Mouse (Mus musculus) liver, embryonic 13.5 days (tissue): ENCODE measurements at regions not wholly inside any gene's neighbourhood (a gene's known extent, or its start where the extent isn't known, plus 50 kb on each side); places are given as distances from the start of the nearest gene placed in this dataset.

Experiments
- ATAC-seq: fragments of 200-750 bp; cut with Nextera tagmentation; 2 replicates; pipeline ENCODE4 v1.8.0; 2017; ENCODE audit warnings: low read depth, mild to moderate bottlenecking, moderate number of reproducible peaks, moderate library complexity
- DNase-seq: peaks from one replicate; pipeline ENCODE4 v3.0.0; 2022
- H3K27ac ChIP-seq: fragments of 300-500 bp; sonication (generic); 2 replicates; pipeline ENCODE4 v1.5.1; 2015; ENCODE audit warnings: moderate library complexity, mild to moderate bottlenecking, inconsistent platforms
- H3K27me3 ChIP-seq: fragments of 300-500 bp; sonication (generic); 2 replicates; pipeline ENCODE4 v1.6.1; 2015; ENCODE audit warnings: mild to moderate bottlenecking, inconsistent platforms
- H3K36me3 ChIP-seq: fragments of 300-500 bp; sonication (generic); 2 replicates; pipeline ENCODE4 v1.6.1; 2015; ENCODE audit warnings: mild to moderate bottlenecking, inconsistent platforms
- H3K4me1 ChIP-seq: fragments of 300-500 bp; sonication (generic); replicated peaks from 2 replicates; pipeline ENCODE4 v1.6.1; 2015; ENCODE audit warnings: inconsistent platforms
- H3K4me2 ChIP-seq: fragments of 300-500 bp; sonication (generic); 2 replicates; pipeline ENCODE4 v1.6.1; 2015; ENCODE audit warnings: inconsistent platforms, mild to moderate bottlenecking, moderate library complexity
- H3K4me3 ChIP-seq: fragments of 300-500 bp; sonication (generic); replicated peaks from 2 replicates; pipeline ENCODE4 v1.5.1; 2015; ENCODE audit warnings: mild to moderate bottlenecking, inconsistent platforms
- H3K9ac ChIP-seq: fragments of 300-500 bp; sonication (generic); 2 replicates; pipeline ENCODE4 v1.6.1; 2015; ENCODE audit warnings: mild to moderate bottlenecking, inconsistent platforms
- H3K9me3 ChIP-seq: fragments of 300-500 bp; sonication (generic); replicated peaks from 2 replicates; pipeline ENCODE4 v1.6.1; 2016; ENCODE audit warnings: inconsistent platforms
- WGBS: fragments of 180-500 bp; shearing (Covaris S2); methylation state at CpG from one replicate; pipeline ENCODE4 v1.1.7; 2015; ENCODE audit not compliant: insufficient replicate concordance; 5-methylcytosine and 5-hydroxymethylcytosine counted together

- 65% methylated on average over 5 of the region's 5 CpGs for WGBS
- DNase-seq: no peak
These were observed 97.4 kb upstream of the Zfp648 start for GRCm38 (mm10) chr1:154103597-154103923.

DNA sequence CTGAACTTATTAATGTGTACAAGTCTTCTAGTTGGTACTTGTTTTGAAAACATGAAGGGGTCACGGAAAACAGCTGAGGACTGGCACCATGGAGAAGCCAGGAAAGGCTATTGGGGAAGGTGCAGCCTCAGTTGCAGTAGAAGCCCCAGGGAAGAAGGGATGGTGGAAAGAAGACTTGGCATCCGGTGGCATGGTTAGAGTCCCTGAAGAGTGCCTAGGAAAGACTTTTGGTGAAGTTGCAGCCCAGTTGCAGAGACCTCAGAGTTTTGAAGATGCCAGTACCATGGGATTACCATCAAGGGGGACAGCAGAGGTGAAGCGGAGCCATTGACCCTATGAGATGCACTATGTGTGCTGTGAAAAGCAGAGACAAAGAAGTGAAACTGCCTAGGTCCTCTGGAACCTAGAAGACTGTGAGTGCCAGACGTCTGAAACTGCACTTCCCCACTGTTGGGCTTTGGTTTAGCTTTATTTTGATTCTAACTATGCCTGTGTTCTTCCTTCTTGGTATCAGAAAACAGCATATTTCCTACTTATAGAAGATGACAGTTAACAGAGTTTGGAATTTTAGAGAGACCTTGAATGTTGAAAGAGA lies 96.9 kb upstream of the Zfp648 start:
- WGBS: 51% methylated on average over 4 of the region's 4 CpGs

More at GRCm38 (mm10) chr1:154103597-154103923, 97.4 kb upstream of the Zfp648 start:
- Histone ChIP-seq H3K9me3 (no peaks in the 10 kb centered on the region), H3K9ac (no peak overlapping the region), H3K4me3 (no peak overlapping the region), H3K4me1 (no peaks in the 10 kb centered on the region), H3K36me3 (no peaks in the 10 kb centered on the region), H3K27ac (no peak overlapping the region), H3K27me3 (no peaks in the 10 kb centered on the region), H3K4me2 (no peak overlapping the region)
- ATAC-seq: no peak

DNA sequence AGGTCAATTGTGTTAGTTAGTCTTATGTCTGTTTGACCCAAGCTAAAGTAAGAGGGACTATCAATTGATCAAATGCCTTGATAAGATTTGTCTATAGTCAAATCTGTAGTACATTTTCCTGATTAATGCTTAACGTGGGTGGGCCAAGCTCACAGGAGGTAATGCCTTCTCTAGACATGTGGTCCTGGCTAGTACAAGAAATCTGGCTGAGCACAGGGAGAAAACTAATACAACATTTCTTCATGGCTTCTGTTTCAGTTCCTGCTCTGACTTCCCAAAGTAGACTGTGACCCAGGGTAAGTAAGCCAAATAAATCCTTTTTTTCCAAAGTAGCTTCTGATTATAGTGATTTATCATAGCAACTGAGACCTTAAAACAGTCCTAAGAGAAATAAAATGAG lies 96.2 kb upstream of the Zfp648 start:
- Histone ChIP-seq H3K4me3 (no peak overlapping the region), H3K4me1 (no peaks in the 10 kb centered on the region), H3K9me3 (no peaks in the 10 kb centered on the region), H3K27ac (no peak overlapping the region), H3K36me3 (no peaks in the 10 kb centered on the region), H3K27me3 (no peaks in the 10 kb centered on the region), H3K9ac (no peak overlapping the region), H3K4me2 (no peak overlapping the region)
- ATAC-seq (no peak), DNase-seq (no peak)
- 37% methylated on average over 1 of the region's 1 CpGs for WGBS

More for the DNA sequence above, 96.9 kb upstream of the Zfp648 start:
- Histone ChIP-seq H3K27ac (no peak overlapping the region), H3K36me3 (no peaks in the 10 kb centered on the region), H3K4me2 (no peak overlapping the region), H3K4me3 (no peak overlapping the region), H3K27me3 (no peaks in the 10 kb centered on the region), H3K9ac (no peak overlapping the region), H3K4me1 (no peaks in the 10 kb centered on the region), H3K9me3 (no peaks in the 10 kb centered on the region)
- ATAC-seq (no peak), DNase-seq (no peak)

- Histone ChIP-seq H3K27me3 (no peaks in the 10 kb centered on the region), H3K4me2 (no peak overlapping the region), H3K9ac (no peak overlapping the region), H3K9me3 (no peaks in the 10 kb centered on the region), H3K4me1 (peaks cover 8% of the 10 kb centered on the region; the same call in 1 of the 2 replicates), H3K36me3 (no peaks in the 10 kb centered on the region), H3K27ac (no peak overlapping the region), H3K4me3 (no peak overlapping the region)
- DNase-seq: no peak
- 47% methylated on average over 3 of the region's 3 CpGs for WGBS
- no peak for ATAC-seq
These were observed 88.5 kb upstream of the Zfp648 start for GRCm38 (mm10) chr1:154112500-154112899.

DNA sequence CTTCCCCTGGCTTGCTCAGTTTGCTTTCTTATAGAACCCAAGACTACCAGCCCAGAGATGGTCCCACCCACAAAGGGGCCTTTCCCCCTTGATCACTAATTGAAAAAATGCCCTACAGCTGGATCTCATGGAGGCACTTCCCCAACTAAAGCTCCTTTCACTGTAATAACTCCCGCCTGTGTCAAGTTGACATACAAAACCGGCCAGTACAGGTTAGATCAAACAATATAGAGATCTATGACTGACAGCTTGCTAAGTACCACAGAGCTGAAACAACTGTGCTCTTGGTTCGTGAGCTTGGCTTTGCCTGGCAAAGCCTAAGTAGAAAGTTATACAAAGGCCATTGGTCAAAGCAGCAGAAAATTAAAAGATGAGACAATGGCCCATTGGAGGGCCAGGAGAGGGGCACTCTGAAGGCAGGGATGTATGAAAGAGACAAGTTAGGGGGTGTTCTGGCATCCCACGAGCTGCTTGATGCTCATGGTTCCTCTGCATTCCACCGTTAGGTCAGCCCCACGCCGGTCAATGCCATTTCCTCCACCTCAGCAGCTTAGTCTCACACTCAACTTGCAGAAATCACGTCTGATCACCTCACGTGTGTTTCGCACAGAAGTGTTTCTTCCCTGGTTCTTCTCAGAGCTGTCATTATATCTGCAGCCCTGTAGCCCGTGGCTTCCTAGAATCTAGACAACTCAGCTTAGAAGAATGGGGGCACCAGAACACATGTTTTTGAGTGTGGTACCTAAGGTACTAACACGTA lies 87.5 kb upstream of the Zfp648 start:
- peaks cover 17% of the 10 kb centered on the region for H3K4me1 ChIP-seq
- no peak for DNase-seq
- H3K36me3 ChIP-seq: no peaks in the 10 kb centered on the region
- H3K9ac ChIP-seq: no peak overlapping the region
- no peaks in the 10 kb centered on the region for H3K27me3 ChIP-seq
- H3K4me3 ChIP-seq: no peak overlapping the region
- H3K9me3 ChIP-seq: no peaks in the 10 kb centered on the region
- ATAC-seq: no peak
- no peak overlapping the region for H3K27ac ChIP-seq
- 63% methylated on average over 12 of the region's 12 CpGs for whole genome bisulfite sequencing
- no peak overlapping the region for H3K4me2 ChIP-seq

DNA sequence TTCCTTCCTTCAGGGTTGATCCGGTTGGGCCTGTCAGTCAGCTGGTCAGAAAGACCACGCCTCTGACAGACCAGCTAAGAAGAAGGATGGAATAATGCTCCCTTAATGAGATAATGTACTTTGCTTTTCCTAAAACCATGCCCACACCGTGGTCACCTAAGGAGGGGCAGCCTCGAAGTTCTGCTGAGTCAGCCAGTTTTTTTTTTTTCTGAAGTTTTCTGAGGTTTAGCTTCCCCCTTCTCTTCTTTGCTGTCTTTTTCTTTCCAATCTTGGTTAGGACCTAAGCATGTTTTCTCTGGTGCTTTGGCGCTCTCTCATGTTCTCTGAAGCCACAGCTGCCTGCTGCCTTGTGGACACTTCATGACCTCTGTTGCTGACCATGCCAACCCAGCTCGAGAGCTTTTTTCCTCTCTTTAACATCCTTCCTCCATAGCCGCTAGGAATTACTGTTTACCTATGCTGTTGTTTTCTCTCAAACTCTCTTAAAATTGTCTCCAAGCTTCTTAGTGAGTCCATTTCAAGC lies 84.7 kb upstream of the Zfp648 start:
- ATAC-seq (no peak), DNase-seq (no peak)
- Histone ChIP-seq H3K9me3 (no peaks in the 10 kb centered on the region), H3K27ac (no peak overlapping the region), H3K4me1 (peaks cover 18% of the 10 kb centered on the region), H3K27me3 (no peaks in the 10 kb centered on the region), H3K36me3 (no peaks in the 10 kb centered on the region), H3K4me2 (no peak overlapping the region), H3K4me3 (no peak overlapping the region), H3K9ac (no peak overlapping the region)
- whole genome bisulfite sequencing: 35% methylated on average over 7 of the region's 7 CpGs

- Histone ChIP-seq H3K4me2 (peak overlapping the region; percentile 47), H3K27ac (no peak overlapping the region), H3K4me1 (peaks cover 18% of the 10 kb centered on the region), H3K4me3 (peak overlapping the region; percentile 21; the same call in 1 of the 2 replicates), H3K36me3 (no peaks in the 10 kb centered on the region), H3K9ac (peak overlapping the region; percentile 33; the same call in 1 of the 2 replicates), H3K9me3 (no peaks in the 10 kb centered on the region), H3K27me3 (no peaks in the 10 kb centered on the region)
- no peak for ATAC-seq
- WGBS: 47% methylated on average over 11 of the region's 11 CpGs
- DNase-seq: no peak
These were observed 83.7 kb upstream of the Zfp648 start for GRCm38 (mm10) chr1:154117346-154117687.

- no peak for DNase-seq
- ATAC-seq: peak; percentile 72
- 17% methylated on average over 19 of the region's 20 CpGs for WGBS
- Histone ChIP-seq H3K9ac (peak overlapping the region; percentile 33; the same call in 1 of the 2 replicates), H3K27ac (peak overlapping the region; percentile 59), H3K36me3 (no peaks in the 10 kb centered on the region), H3K4me3 (peak overlapping the region; percentile 21), H3K27me3 (no peaks in the 10 kb centered on the region), H3K4me1 (peaks cover 18% of the 10 kb centered on the region), H3K9me3 (no peaks in the 10 kb centered on the region), H3K4me2 (peak overlapping the region; percentile 47)
These were observed 83.2 kb upstream of the Zfp648 start for GRCm38 (mm10) chr1:154117688-154118373.

- no peak overlapping the region for H3K9ac ChIP-seq
- DNase-seq: peak; percentile 39
- ATAC-seq: peak; percentile 61; the same call in 1 of the 2 replicates
- peaks cover 18% of the 10 kb centered on the region for H3K4me1 ChIP-seq
- no peaks in the 10 kb centered on the region for H3K9me3 ChIP-seq
- H3K27me3 ChIP-seq: no peaks in the 10 kb centered on the region
- no peak overlapping the region for H3K4me3 ChIP-seq
- H3K36me3 ChIP-seq: no peaks in the 10 kb centered on the region
- H3K4me2 ChIP-seq: peak overlapping the region; percentile 47
- 35% methylated on average over 10 of the region's 10 CpGs for WGBS
- H3K27ac ChIP-seq: peak overlapping the region; percentile 59; the same call in 1 of the 2 replicates
These were observed 82.5 kb upstream of the Zfp648 start for GRCm38 (mm10) chr1:154118374-154119004.

GRCm38 (mm10) chr1:154119611-154120010 lies 81.4 kb upstream of the Zfp648 start:
- H3K27ac ChIP-seq: no peak overlapping the region
- no peaks in the 10 kb centered on the region for H3K36me3 ChIP-seq
- H3K9ac ChIP-seq: no peak overlapping the region
- 74% methylated on average over 5 of the region's 5 CpGs for WGBS
- H3K9me3 ChIP-seq: no peaks in the 10 kb centered on the region
- DNase-seq: no peak
- H3K4me2 ChIP-seq: no peak overlapping the region
- peaks cover 18% of the 10 kb centered on the region for H3K4me1 ChIP-seq
- no peak for ATAC-seq
- no peak overlapping the region for H3K4me3 ChIP-seq
- H3K27me3 ChIP-seq: no peaks in the 10 kb centered on the region

DNA sequence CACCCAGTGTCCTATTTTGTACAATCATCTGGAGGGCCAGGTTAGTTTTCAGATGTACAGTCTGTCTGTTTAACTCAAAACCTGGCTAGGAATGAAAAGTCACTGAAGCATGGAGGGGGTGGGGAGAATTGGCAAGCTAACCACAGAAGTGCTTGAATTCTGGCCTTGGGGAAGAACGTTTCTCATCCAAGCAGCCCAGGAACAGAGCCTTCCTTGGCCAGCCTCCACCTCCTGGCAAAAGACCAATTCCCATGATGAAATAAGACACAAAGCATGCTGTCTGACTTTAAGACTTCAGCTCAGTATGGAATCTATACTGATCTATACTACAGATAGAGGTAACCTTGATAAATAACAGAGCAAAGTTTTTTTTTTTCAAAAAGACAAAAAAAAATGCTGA lies 80.3 kb upstream of the Zfp648 start:
- Histone ChIP-seq H3K27ac (no peak overlapping the region), H3K9me3 (no peaks in the 10 kb centered on the region), H3K4me2 (no peak overlapping the region), H3K27me3 (no peaks in the 10 kb centered on the region), H3K4me3 (no peak overlapping the region), H3K4me1 (peaks cover 18% of the 10 kb centered on the region), H3K9ac (no peak overlapping the region), H3K36me3 (no peaks in the 10 kb centered on the region)
- no peak for ATAC-seq
- no peak for DNase-seq
- WGBS: 16% methylated on average over 1 of the region's 1 CpGs
